Mouse (Mus musculus) myocyte (in vitro differentiated cells): ENCODE data around the gene Tinag.

Source experiments
- POLR2A ChIP-seq: IDR thresholded peaks from one replicate; pipeline ENCODE4 v1.6.1; 2011; ENCODE audit warnings: low read depth, mild to moderate bottlenecking, control low read depth, moderate library complexity; ENCODE audit not compliant: insufficient read length
- POLR2AphosphoS2 ChIP-seq: IDR thresholded peaks from one replicate; pipeline ENCODE4 v1.6.1; 2011; ENCODE audit warnings: low read depth, control low read depth; ENCODE audit not compliant: insufficient read length
- TCF12 ChIP-seq: IDR thresholded peaks from one replicate; pipeline ENCODE4 v1.6.1; 2011; ENCODE audit warnings: mild to moderate bottlenecking, control low read depth; ENCODE audit not compliant: poor library complexity, insufficient read depth, severe bottlenecking
- TCF3 ChIP-seq: IDR thresholded peaks from one replicate; pipeline ENCODE4 v1.6.1; 2011; ENCODE audit warnings: low read depth, control low read depth; ENCODE audit not compliant: insufficient read length

DNA sequence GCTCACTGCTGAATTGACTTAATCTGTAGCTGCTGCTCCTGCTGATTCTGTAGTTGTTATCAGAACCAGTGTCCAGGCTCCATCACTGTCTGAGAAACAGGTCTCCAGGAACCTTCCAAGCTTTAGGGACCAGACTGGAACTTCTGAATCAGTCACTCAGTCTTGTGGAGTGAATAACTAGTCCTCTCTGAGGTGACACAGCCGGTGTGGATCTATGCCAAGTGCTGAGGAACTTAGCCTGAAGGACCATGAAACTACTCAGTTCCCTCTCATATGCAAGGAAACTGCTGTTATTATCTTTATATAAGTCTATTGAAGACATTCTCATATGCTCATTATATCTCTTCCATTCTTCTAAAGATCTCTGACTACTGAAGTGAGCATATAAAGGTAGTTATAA is 49.6 kb downstream of the Tinag start:
- TF ChIP-seq TCF3 = no peak
- no peak for TF ChIP-seq POLR2A
- no peak for TF ChIP-seq TCF12
- no peak for TF ChIP-seq POLR2AphosphoS2
